Mouse (Mus musculus) olfactory bulb, adult 2 months (tissue): ENCODE measurements around the gene Tox2. TPM values are rescaled to one million over a fixed set of nuclear protein-coding genes. Genes with fewer than 3 reads are reported as not detected.

ENCODE experiments used
- H3K27ac ChIP-seq: fragments of 200-500 bp; 2 replicates; pipeline ENCODE4 v1.5.1; 2012; ENCODE audit warnings: low read depth, low read length; ENCODE audit not compliant: insufficient read depth
- H3K4me1 ChIP-seq: fragments of 200-500 bp; 2 replicates; pipeline ENCODE4 v1.6.1; 2012; ENCODE audit warnings: low read length; ENCODE audit not compliant: control insufficient read depth, insufficient read depth
- H3K4me3 ChIP-seq: fragments of 200-500 bp; 2 replicates; pipeline ENCODE4 v1.5.1; 2012; ENCODE audit warnings: mild to moderate bottlenecking, low read depth, low read length, moderate library complexity; ENCODE audit not compliant: insufficient read depth
- CTCF ChIP-seq: fragments of 200-500 bp; IDR thresholded peaks from 2 replicates; pipeline ENCODE4 v1.5.1; 2012; ENCODE audit warnings: low read depth, mild to moderate bottlenecking, low read length, moderate library complexity; ENCODE audit not compliant: insufficient read depth
- POLR2A ChIP-seq: fragments of 200-500 bp; IDR thresholded peaks from 2 replicates; pipeline ENCODE4 v1.6.1; 2012; ENCODE audit warnings: mild to moderate bottlenecking, low read depth, low read length, moderate library complexity; ENCODE audit not compliant: insufficient read depth
- WGBS: fragments of 180-500 bp; shearing (Covaris S2); methylation state at CpG from one replicate; pipeline ENCODE4 v1.1.7; 2018; 5-methylcytosine and 5-hydroxymethylcytosine counted together
- polyA plus RNA-seq: library from polyadenylated mRNA; stranded (reverse); fragments of >200 nt; gene quantifications from 2 replicates; pipeline ENCODE4 v1.2.4, GENCODE M21; 2012; ENCODE audit warnings: low replicate concordance; ENCODE audit not compliant: missing spikeins, insufficient read depth, insufficient read length

The Tox2 gene
- polyA plus RNA-seq, 1 experiment, result not detected

DNA sequence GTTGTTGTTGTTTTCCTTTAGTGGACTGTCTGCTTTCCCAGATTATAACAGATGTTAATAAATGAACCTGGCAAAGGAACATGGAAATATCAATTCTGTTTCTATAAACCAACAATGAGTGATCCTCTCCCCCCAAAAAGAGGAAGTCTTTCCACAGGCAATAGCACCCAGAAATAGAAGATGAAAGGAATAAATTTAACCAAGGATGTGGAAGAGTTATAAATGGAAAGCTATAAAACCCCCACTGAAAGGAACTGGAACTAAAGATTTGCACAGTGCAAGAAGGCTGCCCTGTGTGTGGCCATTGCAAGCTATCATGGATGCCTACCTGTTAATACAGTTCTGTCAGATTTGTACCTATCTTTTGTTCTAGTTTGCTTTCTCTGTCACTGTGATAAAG, 64.2 kb downstream of the Tox2 start:
- H3K27ac ChIP-seq, result no peak overlapping the region
- H3K4me1 ChIP-seq, result 0 out of 2 replicates have a peak, but pooled peaks cover 2% of the 10 kb centered on the region
- H3K4me3 ChIP-seq, result no peak overlapping the region
- no peak for TF ChIP-seq CTCF
- no peak for TF ChIP-seq POLR2A

DNA sequence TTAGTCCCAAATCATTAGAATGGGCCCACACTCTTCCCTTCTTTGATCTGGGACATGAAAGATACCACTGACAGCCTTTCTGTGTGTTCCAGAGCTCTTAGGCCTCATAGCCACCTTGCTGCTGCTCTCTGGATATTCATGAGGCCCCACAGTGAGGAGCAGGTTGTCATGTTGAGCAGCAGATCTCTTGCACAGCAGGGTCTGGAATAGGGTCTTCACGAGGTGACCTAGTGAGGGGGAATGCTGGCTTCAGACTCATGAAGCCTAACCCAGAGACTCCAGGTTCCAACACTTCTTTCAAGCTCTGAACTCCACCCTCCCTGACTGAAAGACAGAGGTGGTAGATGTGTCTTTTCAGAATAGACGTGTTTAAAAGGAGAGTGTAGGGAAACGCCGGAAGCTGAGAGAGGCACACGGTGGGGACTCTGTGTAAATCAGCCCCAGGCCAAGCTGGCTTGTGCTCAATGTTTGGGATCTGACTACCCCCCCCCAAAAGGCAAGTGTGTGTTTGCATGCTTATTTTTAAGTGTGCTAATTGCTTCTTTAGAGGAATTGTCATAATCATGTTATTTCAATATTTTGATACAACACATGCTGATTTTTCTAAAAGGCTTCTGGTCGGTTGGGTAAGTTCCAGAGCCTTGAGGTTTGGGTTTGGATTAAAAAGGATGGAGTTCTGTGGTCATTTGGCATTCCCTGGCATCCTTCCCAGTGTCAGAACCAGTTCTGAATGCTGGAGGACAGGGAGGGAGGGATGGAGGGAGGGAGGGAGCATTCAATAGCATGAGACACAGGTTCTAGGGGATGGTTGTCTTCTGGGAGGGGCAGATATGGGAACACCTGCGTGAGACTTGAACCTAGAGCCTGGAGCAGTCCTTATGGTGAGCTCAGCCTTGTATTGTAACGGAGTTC, 68.9 kb downstream of the Tox2 start:
- Histone ChIP-seq H3K4me3 (no peak overlapping the region), H3K4me1 (0 out of 2 replicates have a peak, but pooled peaks cover 2% of the 10 kb centered on the region), H3K27ac (no peak overlapping the region)
- no peak for TF ChIP-seq CTCF
- no peak for TF ChIP-seq POLR2A
- 67% methylated on average over 8 of the region's 8 CpGs for WGBS

DNA sequence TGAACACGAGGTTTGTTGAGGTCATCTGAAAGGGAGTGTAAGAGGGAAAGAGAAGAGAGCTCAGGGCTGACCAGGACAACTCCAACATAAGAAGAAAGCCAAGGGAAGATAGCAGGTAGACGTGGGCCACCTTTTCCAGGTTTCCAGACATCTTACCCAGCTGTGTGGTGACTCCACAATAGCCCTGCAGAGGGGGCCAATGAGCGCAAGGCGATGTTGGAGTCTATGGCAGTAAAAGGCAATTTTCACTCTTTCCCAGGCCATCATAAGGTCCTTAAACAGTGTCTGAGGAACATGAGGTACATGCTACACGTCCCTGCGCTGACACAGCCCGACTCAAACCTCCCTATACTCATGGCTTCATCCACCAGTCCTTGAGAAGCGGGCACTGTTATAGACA, 70.9 kb downstream of the Tox2 start:
- WGBS, result 89% methylated on average over 8 of the region's 8 CpGs
- H3K27ac ChIP-seq, result no peak overlapping the region
- TF ChIP-seq CTCF (no peak), POLR2A (no peak)
- peaks cover 10% of the 10 kb centered on the region for H3K4me1 ChIP-seq
- H3K4me3 ChIP-seq, result no peak overlapping the region

DNA sequence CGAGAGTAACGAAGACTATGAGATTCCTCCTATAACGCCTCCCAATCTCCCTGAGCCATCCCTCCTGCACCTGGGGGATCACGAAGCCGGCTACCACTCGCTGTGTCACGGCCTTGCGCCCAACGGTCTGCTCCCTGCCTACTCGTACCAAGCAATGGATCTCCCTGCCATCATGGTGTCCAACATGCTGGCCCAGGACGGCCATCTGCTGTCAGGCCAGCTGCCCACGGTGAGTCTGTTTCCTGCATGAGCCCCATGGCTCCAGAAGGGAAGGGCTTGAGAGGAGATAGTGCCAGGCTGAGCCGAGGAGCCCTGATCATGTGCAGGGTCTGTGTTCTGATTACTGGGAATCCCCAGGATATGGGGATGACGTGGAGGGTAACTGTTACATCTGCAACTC, 73.1 kb downstream of the Tox2 start:
- Histone ChIP-seq H3K27ac (no peak overlapping the region), H3K4me3 (no peak overlapping the region), H3K4me1 (peaks cover 8% of the 10 kb centered on the region)
- 93% methylated on average over 14 of the region's 14 CpGs for WGBS
- TF ChIP-seq POLR2A (no peak), CTCF (no peak)

DNA sequence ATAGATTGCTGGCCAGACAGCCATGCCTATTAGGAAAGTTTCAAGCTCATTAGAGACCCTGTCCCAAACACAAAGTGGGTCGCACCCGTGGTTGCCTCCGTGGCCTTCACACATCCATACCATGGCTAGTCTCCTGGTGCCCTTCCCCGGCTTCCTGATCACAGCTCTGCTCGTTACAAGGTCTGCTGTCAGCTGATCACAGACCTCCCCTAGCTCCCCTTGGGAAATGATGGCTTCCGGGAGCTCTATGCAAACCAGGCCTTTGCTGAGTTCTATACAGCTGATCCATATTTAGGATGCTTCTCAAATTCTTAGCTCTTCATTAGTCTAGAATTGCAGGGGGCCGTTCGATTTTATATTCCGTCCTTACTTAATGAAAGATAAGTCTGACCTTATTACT, 75.1 kb downstream of the Tox2 start:
- Histone ChIP-seq H3K27ac (no peak overlapping the region), H3K4me1 (peaks cover 8% of the 10 kb centered on the region), H3K4me3 (no peak overlapping the region)
- TF ChIP-seq POLR2A, result no peak
- TF ChIP-seq CTCF, result no peak
- 66% methylated on average over 9 of the region's 9 CpGs for WGBS

- Histone ChIP-seq H3K4me1 (peaks cover 15% of the 10 kb centered on the region), H3K4me3 (no peak overlapping the region), H3K27ac (no peak overlapping the region)
- WGBS, result 77% methylated on average over 15 of the region's 23 CpGs
- TF ChIP-seq CTCF, result no peak; the same call in 1 of the 2 replicates
- no peak for TF ChIP-seq POLR2A
Measured at GRCm38 (mm10) chr2:163280636-163281322, 77.9 kb downstream of the Tox2 start.

DNA sequence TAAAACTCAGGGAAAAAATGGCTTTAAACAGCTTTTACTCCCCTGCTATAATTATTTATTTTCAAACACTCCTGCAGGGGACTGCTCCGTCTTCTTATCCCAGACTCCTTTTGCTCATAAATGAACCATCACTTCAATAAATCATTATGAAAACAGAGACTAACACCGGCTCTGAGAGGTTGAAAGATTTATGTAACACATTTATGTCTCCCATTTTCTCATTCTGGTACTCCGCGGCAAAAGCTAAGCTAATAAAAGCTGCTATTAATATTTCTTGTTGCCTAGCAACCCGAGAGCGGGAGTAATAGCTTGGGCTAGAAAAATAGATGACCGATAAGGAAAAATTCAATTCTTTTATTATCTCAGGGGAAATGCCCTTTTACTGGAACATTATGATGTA, 81.9 kb downstream of the Tox2 start:
- Histone ChIP-seq H3K4me3 (no peak overlapping the region), H3K27ac (peak overlapping the region; percentile 9; the same call in 1 of the 2 replicates), H3K4me1 (peaks cover 19% of the 10 kb centered on the region)
- no peak for TF ChIP-seq POLR2A
- TF ChIP-seq CTCF, result no peak
- WGBS, result 34% methylated on average over 7 of the region's 7 CpGs

DNA sequence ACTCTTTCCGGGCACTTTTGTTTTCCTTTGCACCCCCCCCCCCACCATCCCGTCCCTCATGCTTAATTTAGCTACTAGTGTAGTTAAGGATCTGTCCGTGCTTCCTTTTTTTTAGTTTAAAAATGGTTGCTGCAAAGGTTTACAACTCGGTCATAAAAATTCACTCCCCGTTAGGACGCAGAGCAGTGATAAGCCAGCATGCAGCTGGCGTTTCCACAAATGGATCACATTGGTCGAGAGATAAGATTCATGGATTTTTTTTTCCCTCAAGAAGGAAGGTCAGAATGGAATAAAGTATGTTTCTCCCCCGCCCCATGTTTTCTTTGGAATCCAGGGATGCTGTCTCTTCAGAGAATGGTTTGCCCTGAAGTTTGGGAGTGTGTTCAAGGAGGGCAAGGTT, 82.4 kb downstream of the Tox2 start:
- 40% methylated on average over 9 of the region's 9 CpGs for WGBS
- Histone ChIP-seq H3K4me1 (peaks cover 19% of the 10 kb centered on the region), H3K4me3 (no peak overlapping the region), H3K27ac (peak overlapping the region; percentile 4; the same call in 1 of the 2 replicates)
- TF ChIP-seq POLR2A (no peak), CTCF (no peak)

- TF ChIP-seq POLR2A (no peak), CTCF (no peak)
- WGBS, result 64% methylated on average over 7 of the region's 7 CpGs
- Histone ChIP-seq H3K27ac (peak overlapping the region; percentile 4; the same call in 1 of the 2 replicates), H3K4me3 (no peak overlapping the region), H3K4me1 (peaks cover 19% of the 10 kb centered on the region)
Measured at GRCm38 (mm10) chr2:163285762-163286161, 82.8 kb downstream of the Tox2 start.
